Mouse (Mus musculus) C2C12 (cell line): Measurements from ENCODE around the gene Il21r. TPM values are rescaled to one million over a fixed set of nuclear protein-coding genes. Genes with fewer than 3 reads are reported as not detected.

ENCODE experiments used
- H3K27me3 ChIP-seq: one replicate; pipeline ENCODE4 v1.6.1; 2011; ENCODE audit not compliant: control insufficient read depth, insufficient read depth, insufficient read length
- H3K36me3 ChIP-seq: one replicate; pipeline ENCODE4 v1.6.1; 2011; ENCODE audit not compliant: control insufficient read depth, insufficient read depth
- H3K4me3 ChIP-seq: one replicate; pipeline ENCODE4 v1.5.1; 2011; ENCODE audit warnings: mild to moderate bottlenecking, control low read depth; ENCODE audit not compliant: poor library complexity, insufficient read depth, severe bottlenecking
- H3K79me2 ChIP-seq: one replicate; pipeline ENCODE4 v1.6.1; 2011; ENCODE audit not compliant: control insufficient read depth, insufficient read depth
- H3K79me3 ChIP-seq: one replicate; pipeline ENCODE4 v1.6.1; 2011; ENCODE audit warnings: low read depth, control low read depth
- H3ac ChIP-seq: one replicate; pipeline ENCODE3; 2011; ENCODE audit warnings: low read depth; ENCODE audit not compliant: control insufficient read depth, insufficient read length
- CEBPB ChIP-seq: IDR thresholded peaks from one replicate; pipeline ENCODE4 v1.6.1; 2011; ENCODE audit warnings: low read depth, mild to moderate bottlenecking, control low read depth, moderate library complexity
- CTCF ChIP-seq: IDR thresholded peaks from one replicate; pipeline ENCODE4 v1.5.1; 2011; ENCODE audit not compliant: control insufficient read depth, insufficient read depth, insufficient read length
- FOSL1 ChIP-seq: IDR thresholded peaks from one replicate; pipeline ENCODE4 v1.8.0; 2011; ENCODE audit warnings: mild to moderate bottlenecking, low read length; ENCODE audit not compliant: poor library complexity, insufficient read depth, severe bottlenecking
- MAX ChIP-seq: IDR thresholded peaks from one replicate; pipeline ENCODE4 v1.6.1; 2011; ENCODE audit warnings: mild to moderate bottlenecking, control low read depth
- MYOD1 ChIP-seq: IDR thresholded peaks from one replicate; pipeline ENCODE4 v1.6.1; 2011; ENCODE audit warnings: low read depth; ENCODE audit not compliant: control insufficient read depth, insufficient read length
- MYOG ChIP-seq: IDR thresholded peaks from one replicate; pipeline ENCODE4 v1.6.1; 2011; ENCODE audit not compliant: control insufficient read depth, insufficient read length; ENCODE audit errors: extremely low read depth
- USF1 ChIP-seq: IDR thresholded peaks from one replicate; pipeline ENCODE4 v1.6.1; 2011; ENCODE audit warnings: low read depth, mild to moderate bottlenecking, control low read depth, moderate library complexity
- polyA plus RNA-seq: library from polyadenylated mRNA; unstranded; fragments of >200 nt; fragmentation: generic; extraction: Trizol; gene quantifications from one replicate; pipeline ENCODE4 v1.2.1, GENCODE M21; 2012; ENCODE audit warnings: missing spikeins

The Il21r gene
- polyA plus RNA-seq, 1 experiment: 0.35 TPM

DNA sequence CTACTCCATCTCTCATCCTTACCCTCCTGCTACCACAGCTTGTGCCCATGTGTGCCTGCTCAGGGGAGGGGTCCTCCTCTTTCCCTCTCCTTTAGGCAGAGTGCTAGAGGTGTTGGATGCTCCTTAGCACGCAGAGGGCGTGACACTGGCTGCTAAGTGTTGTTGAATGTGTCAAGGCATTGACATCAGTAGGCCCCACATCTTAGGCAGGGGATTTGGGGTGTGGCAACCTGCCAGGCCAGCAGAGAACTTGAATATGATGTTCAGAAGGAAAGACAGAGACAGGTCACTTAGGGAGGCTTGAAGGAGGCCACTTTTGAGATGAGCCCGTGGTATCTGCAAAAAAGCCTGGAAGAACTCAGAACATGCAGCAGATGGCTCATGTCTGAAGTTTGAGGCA lies 25.1 kb upstream of the Il21r start:
- TF ChIP-seq USF1: no peak
- TF ChIP-seq FOSL1: no peak
- TF ChIP-seq CEBPB: no peak
- no peak for TF ChIP-seq CTCF
- TF ChIP-seq MYOG: no peak
- TF ChIP-seq MYOD1: no peak
- no peak for TF ChIP-seq MAX
- Histone ChIP-seq H3K79me3 (no peaks in the 10 kb centered on the region), H3K27me3 (no peaks in the 10 kb centered on the region), H3K4me3 (no peak overlapping the region), H3K79me2 (no peaks in the 10 kb centered on the region), H3K36me3 (peaks cover 32% of the 10 kb centered on the region), H3ac (no peak overlapping the region)

- Histone ChIP-seq H3ac (no peak overlapping the region), H3K36me3 (peaks cover 20% of the 10 kb centered on the region), H3K4me3 (no peak overlapping the region), H3K79me3 (no peaks in the 10 kb centered on the region), H3K79me2 (no peaks in the 10 kb centered on the region), H3K27me3 (no peaks in the 10 kb centered on the region)
- TF ChIP-seq USF1 (no peak), MYOD1 (no peak), MYOG (no peak), CTCF (no peak), FOSL1 (no peak)
These were observed 23.5 kb upstream of the Il21r start for GRCm38 (mm10) chr7:125579545-125580219.

- no peaks in the 10 kb centered on the region for H3K79me2 ChIP-seq
- peaks cover 20% of the 10 kb centered on the region for H3K36me3 ChIP-seq
- no peak overlapping the region for H3K4me3 ChIP-seq
- no peak overlapping the region for H3ac ChIP-seq
- H3K27me3 ChIP-seq: no peaks in the 10 kb centered on the region
- TF ChIP-seq CEBPB: no peak
- no peak for TF ChIP-seq MYOG
- TF ChIP-seq USF1: no peak
- TF ChIP-seq MAX: no peak
- no peak for TF ChIP-seq CTCF
- H3K79me3 ChIP-seq: no peaks in the 10 kb centered on the region
These were observed 23.0 kb upstream of the Il21r start for GRCm38 (mm10) chr7:125580220-125580549.

DNA sequence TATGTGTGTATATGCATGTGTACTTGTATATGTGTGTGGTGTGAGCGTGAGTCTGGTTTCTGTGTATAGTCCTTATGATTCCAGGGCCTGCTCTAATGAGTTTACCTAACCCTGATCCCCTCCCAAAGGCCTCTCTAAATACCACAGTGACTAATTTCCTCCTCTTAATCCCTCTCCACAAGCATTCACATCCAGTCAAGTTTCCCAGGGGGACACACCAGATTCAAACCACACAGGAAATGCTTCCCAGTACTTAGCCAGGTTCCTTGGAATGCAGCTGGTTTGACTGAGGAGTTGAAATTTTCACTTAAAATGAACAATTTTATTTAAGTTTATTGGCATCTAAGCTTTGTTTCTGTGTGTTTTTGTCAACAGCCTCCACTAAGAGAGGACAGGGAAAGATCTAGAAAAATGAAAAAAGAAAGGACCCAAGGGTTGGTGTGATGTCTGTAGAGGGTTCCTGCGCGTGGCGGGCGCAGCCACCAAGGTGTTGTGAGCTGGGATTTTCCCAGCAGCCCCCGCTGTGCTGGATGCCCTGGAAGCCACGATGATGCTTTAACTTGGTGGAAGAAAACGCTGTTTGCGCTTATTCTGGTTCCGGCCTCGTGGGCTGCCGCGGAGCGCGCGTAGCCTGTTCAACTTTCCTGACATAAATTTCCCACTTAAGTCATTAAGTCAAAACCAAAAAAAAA lies 22.5 kb upstream of the Il21r start:
- Histone ChIP-seq H3K4me3 (no peak overlapping the region), H3K36me3 (peaks cover 15% of the 10 kb centered on the region), H3K79me3 (no peaks in the 10 kb centered on the region), H3ac (peak overlapping the region; percentile 10), H3K79me2 (no peaks in the 10 kb centered on the region), H3K27me3 (no peaks in the 10 kb centered on the region)
- TF ChIP-seq MYOD1: peak; percentile 7
- TF ChIP-seq MYOG: no peak
- peak; percentile 43 for TF ChIP-seq MAX
- TF ChIP-seq CTCF: no peak
- peak; percentile 46 for TF ChIP-seq FOSL1
- TF ChIP-seq USF1: no peak
- TF ChIP-seq CEBPB: no peak

DNA sequence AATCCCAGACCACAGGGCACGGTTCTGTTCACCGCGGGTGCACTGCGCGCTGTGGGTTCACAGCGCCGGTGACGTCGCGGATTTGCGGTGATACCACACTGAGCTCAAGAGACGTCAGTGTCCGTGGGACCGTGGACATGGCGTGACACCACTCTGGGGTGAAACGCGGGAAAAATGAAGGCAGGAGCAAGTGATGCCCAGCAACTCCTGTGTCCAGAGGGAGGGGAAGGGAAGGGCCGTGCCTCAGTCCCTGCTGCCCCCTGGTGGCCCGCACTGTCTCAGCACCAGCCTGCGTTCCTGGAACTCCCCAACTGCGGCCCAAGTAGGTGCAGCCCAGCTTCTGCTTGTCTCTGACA lies 21.9 kb upstream of the Il21r start:
- Histone ChIP-seq H3K4me3 (no peak overlapping the region), H3ac (peak overlapping the region; percentile 27), H3K79me3 (no peaks in the 10 kb centered on the region), H3K79me2 (no peaks in the 10 kb centered on the region), H3K36me3 (peaks cover 15% of the 10 kb centered on the region), H3K27me3 (no peaks in the 10 kb centered on the region)
- TF ChIP-seq CTCF: peak; percentile 99
- no peak for TF ChIP-seq MYOD1
